Mouse (Mus musculus) forebrain, embryonic 14.5 days (tissue): ENCODE results near the gene Nkx2-5. TPM values are rescaled to one million over a fixed set of nuclear protein-coding genes. Genes with fewer than 3 reads are reported as not detected.

Experiments used
- ATAC-seq: fragments of 200-750 bp; cut with Nextera tagmentation; 2 replicates; pipeline ENCODE4 v1.8.0; 2017; ENCODE audit warnings: mild to moderate bottlenecking, moderate library complexity
- DNase-seq: peaks from one replicate; pipeline ENCODE4 v3.0.0-alpha.2; 2015; ENCODE audit warnings: low spot score
- H3K27ac ChIP-seq: fragments of 300-500 bp; sonication (generic); 2 replicates; pipeline ENCODE4 v1.5.1; 2014; ENCODE audit warnings: low read depth, mild to moderate bottlenecking, control low read depth, low read length, moderate library complexity
- H3K27me3 ChIP-seq: fragments of 300-500 bp; sonication (generic); replicated peaks from 2 replicates; pipeline ENCODE4 v1.6.1; 2014; ENCODE audit warnings: low read length, control low read depth, mixed read lengths; ENCODE audit not compliant: control insufficient read depth, insufficient read depth
- H3K36me3 ChIP-seq: fragments of 300-500 bp; sonication (generic); 2 replicates; pipeline ENCODE4 v1.6.1; 2014; ENCODE audit warnings: low read length, control low read depth; ENCODE audit not compliant: control insufficient read depth, insufficient read depth
- H3K4me1 ChIP-seq: fragments of 300-500 bp; sonication (generic); 2 replicates; pipeline ENCODE4 v1.6.1; 2014; ENCODE audit warnings: antibody characterized with exemption, low read length, control low read depth; ENCODE audit not compliant: control insufficient read depth, insufficient read depth
- H3K4me2 ChIP-seq: fragments of 300-500 bp; sonication (generic); 2 replicates; pipeline ENCODE4 v1.6.1; 2014; ENCODE audit warnings: mild to moderate bottlenecking, control low read depth, low read length
- H3K4me3 ChIP-seq: fragments of 300-500 bp; sonication (generic); 2 replicates; pipeline ENCODE4 v1.5.1; 2014; ENCODE audit warnings: low read depth, low read length, control low read depth
- H3K9ac ChIP-seq: fragments of 300-500 bp; sonication (generic); 2 replicates; pipeline ENCODE4 v1.6.1; 2014; ENCODE audit warnings: mild to moderate bottlenecking, low read length, control low read depth, moderate library complexity
- H3K9me3 ChIP-seq: fragments of 300-500 bp; sonication (generic); replicated peaks from 2 replicates; pipeline ENCODE4 v1.6.1; 2016; ENCODE audit warnings: low read length, control low read depth, mixed read lengths; ENCODE audit not compliant: control insufficient read depth
- WGBS: fragments of 180-500 bp; shearing (Covaris S2); extraction: QIAGEN DNeasy Blood & Tissue Kit; methylation state at CpG from one replicate; pipeline ENCODE4 v1.1.7; 2014; 5-methylcytosine and 5-hydroxymethylcytosine counted together
- polyA plus RNA-seq: library from polyadenylated mRNA; unstranded; fragments of >200 nt; fragmentation: Nextera tagmentation; extraction: Ambion mirVana; gene quantifications from 2 replicates; pipeline ENCODE4 v1.2.1, GENCODE M21; 2014

The Nkx2-5 gene
- polyA plus RNA-seq, 1 experiment from 2014 or later: not detected

- no peaks in the 10 kb centered on the region for H3K9me3 ChIP-seq
- no peak overlapping the region for H3K4me2 ChIP-seq
- WGBS: under 1% methylated on average over 48 of the region's 48 CpGs
- ATAC-seq (no peak), DNase-seq (no peak)
- H3K9ac ChIP-seq: no peak overlapping the region
- no peaks in the 10 kb centered on the region for H3K36me3 ChIP-seq
- no peak overlapping the region for H3K4me3 ChIP-seq
- no peaks in the 10 kb centered on the region for H3K4me1 ChIP-seq
- H3K27ac ChIP-seq: no peak overlapping the region
- peaks cover 99% of the 10 kb centered on the region for H3K27me3 ChIP-seq
Observed at GRCm38 (mm10) chr17:26840922-26841731, 3.7 kb downstream of the Nkx2-5 start.

- H3K27ac ChIP-seq: no peak overlapping the region
- H3K9ac ChIP-seq: no peak overlapping the region
- H3K27me3 ChIP-seq: peaks cover 100% of the 10 kb centered on the region
- H3K36me3 ChIP-seq: no peaks in the 10 kb centered on the region
- no peaks in the 10 kb centered on the region for H3K4me1 ChIP-seq
- no peaks in the 10 kb centered on the region for H3K9me3 ChIP-seq
- ATAC-seq: no peak
- 3% methylated on average over 9 of the region's 9 CpGs for WGBS
- no peak overlapping the region for H3K4me2 ChIP-seq
- DNase-seq: no peak
- no peak overlapping the region for H3K4me3 ChIP-seq
Observed at GRCm38 (mm10) chr17:26840439-26840780, 4.4 kb downstream of the Nkx2-5 start.

GRCm38 (mm10) chr17:26839718-26840438, 4.9 kb downstream of the Nkx2-5 start:
- no peak overlapping the region for H3K27ac ChIP-seq
- no peaks in the 10 kb centered on the region for H3K9me3 ChIP-seq
- no peak for DNase-seq
- H3K4me2 ChIP-seq: peak overlapping the region; percentile 12; the same call in 1 of the 2 replicates
- under 1% methylated on average over 26 of the region's 26 CpGs for WGBS
- no peaks in the 10 kb centered on the region for H3K4me1 ChIP-seq
- no peaks in the 10 kb centered on the region for H3K36me3 ChIP-seq
- H3K9ac ChIP-seq: no peak overlapping the region
- H3K4me3 ChIP-seq: no peak overlapping the region
- ATAC-seq: no peak
- peaks cover 100% of the 10 kb centered on the region for H3K27me3 ChIP-seq

- no peak for DNase-seq
Observed at GRCm38 (mm10) chr17:26838911-26839717, 5.7 kb downstream of the Nkx2-5 start.

GRCm38 (mm10) chr17:26838191-26838910, 6.5 kb downstream of the Nkx2-5 start:
- DNase-seq: no peak
- no peaks in the 10 kb centered on the region for H3K9me3 ChIP-seq
- no peak for ATAC-seq
- no peak overlapping the region for H3K4me3 ChIP-seq
- no peaks in the 10 kb centered on the region for H3K36me3 ChIP-seq
- no peak overlapping the region for H3K4me2 ChIP-seq
- H3K4me1 ChIP-seq: no peaks in the 10 kb centered on the region
- peaks cover 100% of the 10 kb centered on the region for H3K27me3 ChIP-seq
- WGBS: under 1% methylated on average over 32 of the region's 37 CpGs
- H3K27ac ChIP-seq: no peak overlapping the region
- no peak overlapping the region for H3K9ac ChIP-seq

More at GRCm38 (mm10) chr17:26838911-26839717, 5.7 kb downstream of the Nkx2-5 start:
- H3K27me3 ChIP-seq: peaks cover 100% of the 10 kb centered on the region
- peak overlapping the region; percentile 12; the same call in 1 of the 2 replicates for H3K4me2 ChIP-seq
- H3K4me3 ChIP-seq: 0 out of 2 replicates have a peak overlapping the region, but pooled peaks have one; percentile 4
- under 1% methylated on average over 73 of the region's 87 CpGs for WGBS
- no peaks in the 10 kb centered on the region for H3K36me3 ChIP-seq
- no peaks in the 10 kb centered on the region for H3K4me1 ChIP-seq
- no peak overlapping the region for H3K9ac ChIP-seq
- H3K27ac ChIP-seq: no peak overlapping the region
- no peaks in the 10 kb centered on the region for H3K9me3 ChIP-seq
- ATAC-seq: no peak

- DNase-seq: no peak
- no peak for ATAC-seq
Observed at GRCm38 (mm10) chr17:26837546-26837985, 7.2 kb downstream of the Nkx2-5 start.

GRCm38 (mm10) chr17:26836786-26837545, 7.8 kb downstream of the Nkx2-5 start:
- H3K4me3 ChIP-seq: no peak overlapping the region
- H3K36me3 ChIP-seq: no peaks in the 10 kb centered on the region
- H3K27ac ChIP-seq: no peak overlapping the region
- peaks cover 88% of the 10 kb centered on the region for H3K27me3 ChIP-seq
- no peak for ATAC-seq
- WGBS: 3% methylated on average over 19 of the region's 19 CpGs
- H3K4me1 ChIP-seq: no peaks in the 10 kb centered on the region
- H3K4me2 ChIP-seq: no peak overlapping the region
- H3K9ac ChIP-seq: no peak overlapping the region
- no peak for DNase-seq
- no peaks in the 10 kb centered on the region for H3K9me3 ChIP-seq

More at GRCm38 (mm10) chr17:26837546-26837985, 7.2 kb downstream of the Nkx2-5 start:
- Histone ChIP-seq H3K27me3 (peaks cover 94% of the 10 kb centered on the region), H3K27ac (no peak overlapping the region), H3K4me2 (no peak overlapping the region), H3K36me3 (no peaks in the 10 kb centered on the region), H3K9me3 (no peaks in the 10 kb centered on the region), H3K4me3 (no peak overlapping the region), H3K4me1 (no peaks in the 10 kb centered on the region), H3K9ac (no peak overlapping the region)
- WGBS: 2% methylated on average over 7 of the region's 7 CpGs

GRCm38 (mm10) chr17:26836377-26836776, 8.4 kb downstream of the Nkx2-5 start:
- ATAC-seq (no peak), DNase-seq (no peak)
- H3K4me1 ChIP-seq: no peaks in the 10 kb centered on the region
- no peak overlapping the region for H3K27ac ChIP-seq
- H3K9ac ChIP-seq: no peak overlapping the region
- WGBS: 7% methylated on average over 5 of the region's 5 CpGs
- H3K27me3 ChIP-seq: peaks cover 82% of the 10 kb centered on the region
- no peaks in the 10 kb centered on the region for H3K36me3 ChIP-seq
- no peak overlapping the region for H3K4me2 ChIP-seq
- H3K4me3 ChIP-seq: no peak overlapping the region
- H3K9me3 ChIP-seq: no peaks in the 10 kb centered on the region
